23 mouse cellular contexts compared by ENCODE assay signal in genomic region chr1:131748636-131749035, GRCm38 (mm10). TPM values are rescaled to one million over a fixed set of nuclear protein-coding genes. Genes with fewer than 3 reads are reported as not detected.
"Had no signal": no experiment of that assay in that cellular context is flagged by ENCODE, and none has a peak within 500 bp of the region (broad histone marks: within the 10 kb centered on the region; RNA-seq: fewer than 3 reads in every experiment).

No protein-coding gene starts in this region.

- H3K36me3 ChIP-seq: midbrain, embryonic 10.5 days; midbrain, embryonic 13.5 days; midbrain, embryonic 15.5 days; neural tube, embryonic 13.5 days; neural tube, embryonic 15.5 days had no signal

- ATAC-seq: midbrain, embryonic 13.5 days; midbrain, embryonic 15.5 days had no signal

- H3K4me2 ChIP-seq: lung, embryonic 14.5 days; midbrain, embryonic 13.5 days; midbrain, embryonic 15.5 days; neural tube, embryonic 13.5 days; neural tube, embryonic 15.5 days had no signal

- H3K9ac ChIP-seq: lung, embryonic 14.5 days; midbrain, embryonic 13.5 days; midbrain, embryonic 15.5 days; neural tube, embryonic 13.5 days; neural tube, embryonic 15.5 days had no signal

- DNase-seq: lung, adult 18-20 months; lung, embryonic 14.5 days; lung, postnatal 10 days; lung, postnatal 4 days; retina, postnatal 1 day; right cerebral cortex, adult 18-20 months; right cerebral cortex, postnatal 25 days; right cerebral cortex, postnatal 4 days; spleen, adult 18-20 months; thymus, adult 18-20 months; thymus, postnatal 25 days; thymus, postnatal 4 days had no signal

- H3K4me1 ChIP-seq: midbrain, embryonic 13.5 days; midbrain, embryonic 15.5 days; neural tube, embryonic 13.5 days; neural tube, embryonic 15.5 days had no signal

- H3K9me3 ChIP-seq: midbrain, embryonic 10.5 days; midbrain, embryonic 13.5 days; midbrain, embryonic 15.5 days; neural tube, embryonic 13.5 days; neural tube, embryonic 15.5 days had no signal

- H3K27me3 ChIP-seq: midbrain, embryonic 15.5 days; neural tube, embryonic 13.5 days; neural tube, embryonic 15.5 days had no signal

- H3K4me3 ChIP-seq: midbrain, embryonic 10.5 days; midbrain, embryonic 13.5 days; midbrain, embryonic 15.5 days; myocyte; neural tube, embryonic 13.5 days; neural tube, embryonic 15.5 days had no signal

- H3K27ac ChIP-seq: midbrain, embryonic 13.5 days; midbrain, embryonic 15.5 days; neural tube, embryonic 13.5 days; neural tube, embryonic 15.5 days had no signal

RNA-seq across cellular contexts. Expression of gene Slc26a9, which starts 4.8 kb away (rescaled TPM):
- total RNA-seq: megakaryocyte, adult 5-6 weeks; megakaryocyte-erythroid progenitor cell, adult 5-6 weeks had no signal
- polyA plus RNA-seq: midbrain, embryonic 10.5 days; myocyte; neural tube, embryonic 11.5 days; neural tube, embryonic 13.5 days; small intestine, adult 2 months; urinary bladder, adult 2 months had no signal

RNA-seq across cellular contexts. Expression of gene Pm20d1, which starts 48.5 kb away (rescaled TPM):
- total RNA-seq: megakaryocyte-erythroid progenitor cell, adult 5-6 weeks had no signal
